Mouse (Mus musculus) intestine, postnatal 0 days (tissue): ENCODE measurements around the gene Cryge. TPM values are rescaled to one million over a fixed set of nuclear protein-coding genes. Genes with fewer than 3 reads are reported as not detected.

Experiments
- ATAC-seq: fragments of 200-750 bp; cut with Nextera tagmentation; 2 replicates; pipeline ENCODE4 v1.8.0; 2017; ENCODE audit warnings: mild to moderate bottlenecking, moderate TSS enrichment, moderate library complexity
- H3K27ac ChIP-seq: fragments of 300-500 bp; sonication (generic); 2 replicates; pipeline ENCODE4 v1.5.1; 2014; ENCODE audit warnings: mild to moderate bottlenecking, low read depth, low read length, moderate library complexity
- H3K27me3 ChIP-seq: fragments of 300-500 bp; sonication (generic); replicated peaks from 2 replicates; pipeline ENCODE4 v1.6.1; 2014; ENCODE audit warnings: low read length, mixed read lengths; ENCODE audit not compliant: control insufficient read depth, insufficient read depth
- H3K36me3 ChIP-seq: fragments of 300-500 bp; sonication (generic); 2 replicates; pipeline ENCODE4 v1.6.1; 2014; ENCODE audit warnings: mild to moderate bottlenecking, moderate library complexity; ENCODE audit not compliant: control insufficient read depth, insufficient read depth
- H3K4me1 ChIP-seq: fragments of 300-500 bp; sonication (generic); replicated peaks from 2 replicates; pipeline ENCODE4 v1.6.1; 2014; ENCODE audit warnings: antibody characterized with exemption, low read length, mixed read lengths; ENCODE audit not compliant: control insufficient read depth, insufficient read depth
- H3K4me2 ChIP-seq: fragments of 300-500 bp; sonication (generic); replicated peaks from 2 replicates; pipeline ENCODE4 v1.6.1; 2014; ENCODE audit warnings: low read depth, mild to moderate bottlenecking, moderate library complexity
- H3K4me3 ChIP-seq: fragments of 300-500 bp; sonication (generic); 2 replicates; pipeline ENCODE4 v1.5.1; 2014; ENCODE audit warnings: low read depth, low read length
- H3K9ac ChIP-seq: fragments of 300-500 bp; sonication (generic); 2 replicates; pipeline ENCODE4 v1.6.1; 2014; ENCODE audit warnings: mild to moderate bottlenecking, low read depth, low read length
- H3K9me3 ChIP-seq: fragments of 300-500 bp; sonication (generic); 2 replicates; pipeline ENCODE4 v1.6.1; 2016; ENCODE audit warnings: mixed run types; ENCODE audit not compliant: control insufficient read depth
- CTCF ChIP-seq: sonication (generic); IDR thresholded peaks from 2 replicates; pipeline ENCODE4 v1.5.1; 2016; ENCODE audit warnings: low read depth, mild to moderate bottlenecking, control low read depth, antibody characterized with exemption, moderate library complexity
- WGBS: fragments of 180-500 bp; shearing (Covaris S2); extraction: QIAGEN DNeasy Blood & Tissue Kit; methylation state at CpG from one replicate; pipeline ENCODE4 v1.1.7; 2014; 5-methylcytosine and 5-hydroxymethylcytosine counted together
- polyA plus RNA-seq: library from polyadenylated mRNA; unstranded; fragments of >200 nt; fragmentation: Nextera tagmentation; extraction: Ambion mirVana; gene quantifications from 2 replicates; pipeline ENCODE4 v1.2.1, GENCODE M21; 2015

Gene Cryge
- polyA plus RNA-seq, 1 experiment from 2014 or later, result not detected

GRCm38 (mm10) chr1:65075607-65076006 is 24.7 kb upstream of the Cryge start:
- no peaks in the 10 kb centered on the region for H3K4me1 ChIP-seq
- H3K9me3 ChIP-seq, result no peaks in the 10 kb centered on the region
- no peak overlapping the region for H3K27ac ChIP-seq
- H3K27me3 ChIP-seq, result no peaks in the 10 kb centered on the region
- 17% methylated on average over 5 of the region's 5 CpGs for WGBS
- H3K4me3 ChIP-seq, result no peak overlapping the region
- no peak overlapping the region for H3K9ac ChIP-seq
- no peaks in the 10 kb centered on the region for H3K36me3 ChIP-seq
- no peak for ATAC-seq
- peak; percentile 55 for TF ChIP-seq CTCF
- no peak overlapping the region for H3K4me2 ChIP-seq

- TF ChIP-seq CTCF, result no peak
- no peaks in the 10 kb centered on the region for H3K27me3 ChIP-seq
- no peak for ATAC-seq
- H3K27ac ChIP-seq, result no peak within 1 kb of the TSS
- no peak within 1 kb of the TSS for H3K4me2 ChIP-seq
- no peaks in the 10 kb centered on the region for H3K36me3 ChIP-seq
- no peaks in the 10 kb centered on the region for H3K9me3 ChIP-seq
- H3K4me3 ChIP-seq, result no peak within 1 kb of the TSS
- no peak within 1 kb of the TSS for H3K9ac ChIP-seq
- WGBS, result 65% methylated on average over 6 of the region's 6 CpGs
- H3K4me1 ChIP-seq, result no peaks in the 10 kb centered on the region
Measured at GRCm38 (mm10) chr1:65073589-65073988, 22.6 kb upstream of the Cryge start, which contains the start of gene Crygc. Gene Crygc (minus strand): TSS chr1:65073689.

- Histone ChIP-seq H3K27me3 (no peaks in the 10 kb centered on the region), H3K4me1 (no peaks in the 10 kb centered on the region), H3K9me3 (no peaks in the 10 kb centered on the region), H3K9ac (no peak overlapping the region), H3K36me3 (no peaks in the 10 kb centered on the region), H3K4me3 (no peak overlapping the region), H3K27ac (no peak overlapping the region), H3K4me2 (no peak overlapping the region)
- ATAC-seq, result no peak
- TF ChIP-seq CTCF, result no peak
Measured at GRCm38 (mm10) chr1:65067842-65068241, 16.9 kb upstream of the Cryge start.

GRCm38 (mm10) chr1:65064201-65064600 is 13.3 kb upstream of the Cryge start:
- no peak overlapping the region for H3K4me2 ChIP-seq
- no peak for ATAC-seq
- H3K9ac ChIP-seq, result no peak overlapping the region
- no peak for TF ChIP-seq CTCF
- no peaks in the 10 kb centered on the region for H3K36me3 ChIP-seq
- no peaks in the 10 kb centered on the region for H3K27me3 ChIP-seq
- no peak overlapping the region for H3K4me3 ChIP-seq
- H3K4me1 ChIP-seq, result no peaks in the 10 kb centered on the region
- no peaks in the 10 kb centered on the region for H3K9me3 ChIP-seq
- WGBS, result 87% methylated on average over 15 of the region's 15 CpGs
- no peak overlapping the region for H3K27ac ChIP-seq

- H3K4me2 ChIP-seq, result no peak within 1 kb of the TSS
- H3K27me3 ChIP-seq, result no peaks in the 10 kb centered on the region
- WGBS, result 87% methylated on average over 8 of the region's 8 CpGs
- no peak within 1 kb of the TSS for H3K27ac ChIP-seq
- no peak within 1 kb of the TSS for H3K9ac ChIP-seq
- no peaks in the 10 kb centered on the region for H3K36me3 ChIP-seq
- TF ChIP-seq CTCF, result no peak
- no peak for ATAC-seq
- no peaks in the 10 kb centered on the region for H3K4me1 ChIP-seq
- no peaks in the 10 kb centered on the region for H3K9me3 ChIP-seq
- no peak within 1 kb of the TSS for H3K4me3 ChIP-seq
Measured at GRCm38 (mm10) chr1:65063352-65063751, 12.4 kb upstream of the Cryge start, which contains the start of gene Crygd. Gene Crygd (minus strand): TSS chr1:65063452.

- Histone ChIP-seq H3K36me3 (no peaks in the 10 kb centered on the region), H3K4me2 (no peak overlapping the region), H3K9me3 (no peaks in the 10 kb centered on the region), H3K4me3 (no peak overlapping the region), H3K4me1 (no peaks in the 10 kb centered on the region), H3K27me3 (no peaks in the 10 kb centered on the region), H3K27ac (no peak overlapping the region), H3K9ac (no peak overlapping the region)
- WGBS, result 24% methylated on average over 2 of the region's 2 CpGs
- TF ChIP-seq CTCF, result no peak
- ATAC-seq, result no peak
Measured at GRCm38 (mm10) chr1:65052140-65052539, 1.2 kb upstream of the Cryge start.

GRCm38 (mm10) chr1:65051696-65052095 is 747 bp upstream of the Cryge start:
- 63% methylated on average over 7 of the region's 7 CpGs for WGBS
- TF ChIP-seq CTCF, result no peak

More at GRCm38 (mm10) chr1:65051696-65052095, 747 bp upstream of the Cryge start:
- H3K9ac ChIP-seq, result no peak overlapping the region
- ATAC-seq, result no peak
- H3K4me2 ChIP-seq, result no peak overlapping the region
- no peaks in the 10 kb centered on the region for H3K27me3 ChIP-seq
- H3K9me3 ChIP-seq, result no peaks in the 10 kb centered on the region
- no peaks in the 10 kb centered on the region for H3K4me1 ChIP-seq
- no peaks in the 10 kb centered on the region for H3K36me3 ChIP-seq
- no peak overlapping the region for H3K27ac ChIP-seq
- no peak overlapping the region for H3K4me3 ChIP-seq
